Mouse (Mus musculus) layer of hippocampus, adult 2 months (tissue): ENCODE measurements around the gene Gm1043. TPM values are rescaled to one million over a fixed set of nuclear protein-coding genes. Genes with fewer than 3 reads are reported as not detected.

ENCODE experiments used
- DNase-seq, 2 experiments: peaks; one replicate each; pipeline ENCODE4 v3.0.0; 2022; ENCODE audit warnings: low spot score in 2 of 2
- H3K27ac ChIP-seq: fragments of 200-600 bp; 2 replicates; pipeline ENCODE4 v1.8.1; 2022
- H3K4me3 ChIP-seq: fragments of 200-600 bp; 2 replicates; pipeline ENCODE4 v1.8.1; 2022; ENCODE audit warnings: mild to moderate bottlenecking
- CTCF ChIP-seq: fragments of 200-600 bp; conservative IDR thresholded peaks from 2 replicates; pipeline ENCODE4 v1.8.1; 2022; ENCODE audit warnings: antibody characterized with exemption, mild to moderate bottlenecking, moderate library complexity
- total RNA-seq, 2 experiments: library from RNA; stranded (reverse); gene quantifications; 2 replicates each; pipeline ENCODE4 v1.2.3; 2021

Gm1043 gene
- total RNA-seq, 2 experiments from 2014 or later, result 31.8 to 33.1 TPM

DNA sequence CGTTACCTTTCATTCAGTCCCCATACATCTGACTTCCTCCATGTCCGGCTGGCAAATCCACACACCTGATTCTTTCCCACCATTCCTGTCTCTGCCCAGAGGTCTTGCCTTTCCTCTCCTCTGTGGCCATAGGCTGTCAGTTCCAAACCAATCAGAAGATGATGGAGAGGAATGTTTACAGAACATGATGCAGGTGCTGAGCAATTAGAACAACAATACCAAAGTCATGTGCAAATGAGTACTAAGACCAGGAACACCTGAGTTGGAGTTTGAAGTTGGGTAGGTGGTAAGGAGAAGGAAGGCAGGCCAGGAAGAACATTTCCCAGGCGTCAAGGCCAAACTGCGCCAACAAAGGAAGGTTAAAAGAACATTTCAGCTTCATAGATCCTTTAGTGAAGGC, 5.7 kb upstream of the Gm1043 start:
- H3K27ac ChIP-seq, result no peak overlapping the region
- DNase-seq, result no peak
- H3K4me3 ChIP-seq, result no peak overlapping the region
- TF ChIP-seq CTCF, result no peak

- TF ChIP-seq CTCF, result no peak
- DNase-seq, result no peak
- Histone ChIP-seq H3K4me3 (no peak overlapping the region), H3K27ac (peak overlapping the region; percentile 23; the same call in 1 of the 2 replicates)
Observed at GRCm38 (mm10) chr5:37080601-37081000, 4.6 kb upstream of the Gm1043 start.

- Histone ChIP-seq H3K4me3 (no peak overlapping the region), H3K27ac (peak overlapping the region; percentile 89)
- DNase-seq, result peak; percentile 74 to 79
- no peak for TF ChIP-seq CTCF
Observed at GRCm38 (mm10) chr5:37082420-37082819, 2.8 kb upstream of the Gm1043 start.

DNA sequence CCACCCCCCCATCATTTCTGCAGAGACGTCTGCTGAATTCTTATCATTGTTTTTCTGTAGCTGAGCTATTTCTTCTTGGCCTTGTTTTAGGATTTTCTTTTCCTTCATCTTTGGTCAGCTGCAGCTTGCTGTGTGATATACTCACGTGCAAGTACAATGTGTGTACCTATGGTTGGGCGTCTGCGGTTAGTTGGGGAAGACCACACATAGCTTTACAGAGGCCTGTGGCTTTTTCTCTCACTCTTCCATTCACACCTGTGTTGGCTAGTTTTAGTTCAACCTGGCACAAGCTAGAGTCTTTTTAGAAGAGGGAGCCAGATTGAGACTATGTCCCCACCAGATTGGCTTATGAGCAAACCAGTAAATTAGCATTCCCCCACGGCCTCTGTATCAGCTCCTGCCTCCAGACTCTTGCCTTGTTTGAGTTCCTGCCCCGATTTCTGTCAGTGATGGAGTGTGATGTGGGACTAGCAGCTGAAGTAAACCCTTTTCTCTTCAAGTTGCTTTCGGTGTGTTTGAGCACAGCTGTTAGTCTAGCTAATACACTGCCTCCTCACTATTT, 1.9 kb upstream of the Gm1043 start:
- no peak for TF ChIP-seq CTCF
- no peak for DNase-seq
- Histone ChIP-seq H3K27ac (peak overlapping the region; percentile 89), H3K4me3 (no peak overlapping the region)

DNA sequence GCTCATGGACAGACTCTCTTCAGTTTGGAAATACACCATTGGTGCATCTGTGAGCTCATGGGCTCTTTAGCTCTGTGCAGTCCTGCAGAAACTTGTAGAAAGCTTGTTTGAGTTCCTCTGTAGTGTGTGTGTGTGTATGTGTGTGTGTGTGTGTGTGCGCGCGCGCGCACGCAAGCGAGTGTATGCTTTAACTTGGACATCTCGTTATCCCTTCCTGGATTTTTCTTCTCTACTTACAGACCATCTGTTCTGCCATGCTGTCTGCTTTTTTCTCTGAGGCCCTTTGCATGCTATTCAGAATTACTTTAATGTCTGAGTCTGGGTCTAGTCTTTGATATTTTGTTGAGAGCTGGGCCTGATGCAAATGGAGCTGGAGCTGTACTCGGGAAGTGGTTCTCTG, 1.3 kb upstream of the Gm1043 start:
- DNase-seq, result peak in 1 of 2 experiments; percentile 48
- no peak for TF ChIP-seq CTCF
- Histone ChIP-seq H3K4me3 (no peak overlapping the region), H3K27ac (peak overlapping the region; percentile 89)

- H3K27ac ChIP-seq, result peak overlapping the region; percentile 89; the same call in 1 of the 2 replicates
- H3K4me3 ChIP-seq, result no peak overlapping the region
- TF ChIP-seq CTCF, result no peak
- no peak for DNase-seq
Observed at GRCm38 (mm10) chr5:37085918-37086317, 748 bp downstream of the Gm1043 start.

DNA sequence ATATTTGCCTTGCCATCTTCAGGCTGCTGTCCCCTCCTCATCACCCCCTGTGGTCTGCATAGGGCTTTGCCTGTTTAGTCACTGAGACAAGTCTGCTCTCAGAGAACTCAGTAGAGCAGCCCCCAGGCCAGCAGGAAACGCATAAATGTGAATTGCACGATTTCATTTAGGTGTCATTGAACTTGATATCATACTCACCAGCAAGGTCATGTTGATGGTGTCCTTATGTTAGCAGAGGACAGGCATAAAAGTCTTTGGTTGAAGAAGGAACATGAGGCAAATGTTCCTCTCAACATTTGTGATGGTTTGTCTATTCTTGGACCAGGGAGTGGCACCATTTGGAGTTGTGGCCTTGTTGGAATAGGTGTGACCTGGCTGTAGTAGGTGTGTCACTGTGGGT, 2.6 kb downstream of the Gm1043 start:
- no peak for DNase-seq
- Histone ChIP-seq H3K4me3 (no peak overlapping the region), H3K27ac (no peak overlapping the region)
- no peak for TF ChIP-seq CTCF

DNA sequence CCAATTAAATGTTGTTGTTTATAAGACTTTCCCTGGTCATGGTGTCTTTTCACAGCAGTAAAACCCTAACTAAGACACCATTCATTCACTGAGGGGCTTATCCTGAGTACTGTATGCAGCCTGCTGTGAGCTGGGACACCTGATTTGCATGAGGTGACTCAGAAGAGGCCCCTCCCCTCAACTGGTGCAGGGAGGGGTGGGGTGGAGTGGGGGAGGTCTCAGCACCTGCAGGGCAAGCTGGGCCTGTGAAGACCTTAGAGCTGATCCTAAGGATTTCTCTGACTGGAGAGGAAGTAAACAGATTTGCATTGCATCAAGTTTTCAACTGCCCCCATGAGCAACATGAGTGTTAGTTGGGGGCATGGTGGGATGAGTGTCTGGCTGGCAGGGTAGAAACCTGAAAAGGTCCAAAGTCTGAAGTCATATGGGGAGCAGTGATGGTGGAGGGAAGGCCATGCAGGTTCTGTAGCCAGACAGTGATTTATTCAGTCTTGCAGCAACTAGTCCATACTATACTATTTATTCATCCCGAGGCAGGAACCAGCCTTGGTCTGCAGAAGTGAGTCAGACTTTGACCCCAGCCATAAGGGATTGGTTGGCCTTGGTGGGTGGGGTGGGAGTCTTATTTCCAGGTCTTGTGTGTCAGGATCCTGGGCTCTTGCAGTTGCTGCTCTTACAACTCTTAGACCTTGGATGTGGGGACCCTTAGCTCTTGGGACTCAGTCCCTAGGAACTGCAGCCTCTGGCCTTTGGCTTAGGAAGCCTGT, 3.4 kb downstream of the Gm1043 start:
- TF ChIP-seq CTCF, result no peak
- H3K27ac ChIP-seq, result no peak overlapping the region
- no peak overlapping the region for H3K4me3 ChIP-seq
- no peak for DNase-seq

DNA sequence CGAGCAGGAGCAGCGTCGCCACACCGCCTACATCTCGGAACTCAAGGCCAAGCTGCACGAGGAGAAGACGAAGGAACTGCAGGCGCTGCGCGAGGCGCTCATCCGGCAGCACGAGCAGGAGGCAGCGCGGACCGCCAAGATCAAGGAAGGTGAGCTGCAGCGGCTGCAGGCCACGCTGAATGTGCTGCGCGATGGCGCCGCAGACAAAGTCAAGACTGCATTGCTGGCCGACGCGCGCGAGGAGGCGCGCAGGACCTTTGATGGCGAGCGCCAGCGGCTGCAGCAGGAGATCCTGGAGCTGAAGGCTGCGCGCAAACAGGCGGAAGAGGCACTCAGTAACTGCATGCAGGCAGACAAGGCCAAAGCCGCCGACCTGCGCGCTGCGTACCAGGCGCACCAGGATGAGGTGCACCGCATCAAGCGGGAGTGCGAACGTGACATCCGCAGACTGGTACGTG, 6.0 kb downstream of the Gm1043 start:
- no peak for TF ChIP-seq CTCF
- Histone ChIP-seq H3K4me3 (peak overlapping the region; percentile 8; the same call in 1 of the 2 replicates), H3K27ac (no peak overlapping the region)
- DNase-seq, result no peak

DNA sequence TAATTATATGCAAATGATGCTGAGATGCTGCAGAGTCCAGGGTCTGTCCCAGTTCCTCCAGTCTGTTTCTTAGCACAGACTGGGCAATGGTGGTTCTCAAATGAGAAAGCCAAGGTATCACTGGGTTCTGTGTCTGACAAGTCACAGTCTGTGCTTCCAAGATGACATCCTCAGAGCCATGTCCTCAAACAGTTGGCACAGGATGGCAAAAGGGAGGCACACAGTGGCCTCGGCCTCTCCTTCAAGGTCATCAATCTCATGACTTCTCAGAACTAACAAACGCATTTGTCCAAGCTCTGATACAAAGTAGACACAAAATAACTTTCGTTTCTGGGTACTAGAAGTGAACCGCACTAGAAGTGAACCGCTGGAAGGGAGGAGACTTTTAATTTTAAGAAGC, 9.8 kb downstream of the Gm1043 start:
- TF ChIP-seq CTCF, result no peak
- Histone ChIP-seq H3K4me3 (no peak overlapping the region), H3K27ac (no peak overlapping the region)
- no peak for DNase-seq

- DNase-seq, result no peak
- TF ChIP-seq CTCF, result no peak
- H3K4me3 ChIP-seq, result no peak overlapping the region
- no peak overlapping the region for H3K27ac ChIP-seq
Observed at GRCm38 (mm10) chr5:37097591-37097990, 12.4 kb downstream of the Gm1043 start.

DNA sequence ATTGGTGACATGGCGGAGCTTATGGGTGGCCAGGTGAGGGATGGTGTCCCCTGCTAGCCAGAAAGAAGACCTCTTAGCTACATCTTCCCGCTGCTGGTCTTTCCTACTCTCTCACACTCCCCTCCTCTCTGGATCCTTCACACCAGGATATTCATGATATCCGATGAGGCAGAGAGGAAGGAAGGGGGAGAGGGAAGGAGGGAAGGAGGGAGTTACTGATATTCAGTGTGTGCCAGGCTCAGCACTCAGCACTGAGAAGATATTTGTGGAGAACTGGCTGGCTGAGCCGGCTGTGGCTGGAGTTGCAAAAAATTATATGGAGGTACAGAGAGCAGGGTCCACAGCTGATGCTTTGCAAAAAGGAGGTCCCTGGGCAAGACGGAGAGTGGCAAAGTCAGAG, 15.6 kb downstream of the Gm1043 start:
- DNase-seq, result no peak
- Histone ChIP-seq H3K4me3 (no peak overlapping the region), H3K27ac (peak overlapping the region; percentile 46; the same call in 1 of the 2 replicates)
- no peak for TF ChIP-seq CTCF

- no peak for DNase-seq
- Histone ChIP-seq H3K4me3 (no peak overlapping the region), H3K27ac (peak overlapping the region; percentile 43)
- TF ChIP-seq CTCF, result peak; percentile 39
Observed at GRCm38 (mm10) chr5:37101631-37102030, 16.5 kb downstream of the Gm1043 start.

GRCm38 (mm10) chr5:37102056-37102455, 16.9 kb downstream of the Gm1043 start:
- peak overlapping the region; percentile 11; the same call in 1 of the 2 replicates for H3K27ac ChIP-seq
- no peak for DNase-seq
- no peak for TF ChIP-seq CTCF
- H3K4me3 ChIP-seq, result no peak overlapping the region
